Mouse (Mus musculus) cortical plate, adult 2 months (tissue): ENCODE data around the gene Mettl5.

Experiments
- CTCF ChIP-seq: fragments of 200-500 bp; IDR thresholded peaks from 2 replicates; pipeline ENCODE4 v1.5.1; 2011; ENCODE audit warnings: mild to moderate bottlenecking, control low read depth, low read length; ENCODE audit not compliant: insufficient read depth; ENCODE audit errors: extremely low read depth
- POLR2A ChIP-seq: fragments of 200-500 bp; IDR thresholded peaks from 2 replicates; pipeline ENCODE4 v1.6.1; 2011; ENCODE audit warnings: mild to moderate bottlenecking, low read length, control low read depth; ENCODE audit not compliant: insufficient read depth; ENCODE audit errors: extremely low read depth

GRCm38 (mm10) chr2:69838707-69839106 lies 46.7 kb downstream of the Mettl5 start:
- no peak for TF ChIP-seq CTCF
- TF ChIP-seq POLR2A, result no peak
